Mouse (Mus musculus): ENCODE data around the gene Peg12. TPM values are rescaled to one million over a fixed set of nuclear protein-coding genes. Genes with fewer than 3 reads are reported as not detected.

Peg12 gene
- polyA plus RNA-seq, 1 experiment, result 0.30 TPM

DNA sequence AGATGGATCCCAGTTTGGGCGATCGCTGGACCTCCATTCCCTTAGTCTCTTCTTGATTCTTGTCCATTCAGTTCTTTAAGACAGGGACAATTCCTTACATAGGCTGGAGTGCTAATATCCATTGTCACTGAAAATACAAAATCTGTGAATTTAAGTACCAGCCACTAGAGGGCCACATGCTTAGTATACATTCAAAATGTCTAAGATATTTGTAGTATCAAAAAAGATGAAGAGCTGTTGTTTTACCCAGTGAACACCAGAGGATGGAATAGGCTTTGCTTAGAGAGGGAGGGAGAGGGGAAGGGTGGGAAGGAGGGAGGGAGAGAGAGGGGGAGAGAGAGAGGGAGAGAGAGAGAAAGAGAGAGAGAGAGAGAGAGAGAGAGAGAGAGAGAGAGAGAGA is 27.9 kb downstream of the Peg12 start:
- no peaks in the 10 kb centered on the region for H3K4me1 ChIP-seq (ENCODE audit: control insufficient read depth, insufficient read depth, low read length)
- WGBS, result 51% methylated on average over 2 of the region's 2 CpGs
- TF ChIP-seq POLR2A (IDR thresholded peaks at IDR 0.05; ENCODE audit: low read depth, low read length) (no peak), CTCF (conservative IDR thresholded peaks at IDR 0.05; ENCODE audit: insufficient read depth, insufficient read length, low read depth, low read length) (no peak)
- H3K27ac ChIP-seq (ENCODE audit: insufficient read depth, low read depth, low read length), result no peak overlapping the region
- no peak for DNase-seq
- H3K4me3 ChIP-seq (ENCODE audit: insufficient read depth, low read depth, low read length), result no peak overlapping the region
- H3K27me3 ChIP-seq (replicated peaks; ENCODE audit: control insufficient read depth, insufficient read depth, low read length), result no peaks in the 10 kb centered on the region
- H3K36me3 ChIP-seq (ENCODE audit: control insufficient read depth, insufficient read depth, low read length), result no peaks in the 10 kb centered on the region

- H3K36me3 ChIP-seq (ENCODE audit: control insufficient read depth, insufficient read depth, low read length), result no peaks in the 10 kb centered on the region
- H3K27me3 ChIP-seq (replicated peaks; ENCODE audit: control insufficient read depth, insufficient read depth, low read length), result no peaks in the 10 kb centered on the region
- 24% methylated on average over 3 of the region's 3 CpGs for WGBS
- TF ChIP-seq POLR2A (IDR thresholded peaks at IDR 0.05; ENCODE audit: low read depth, low read length), result no peak
- TF ChIP-seq CTCF (conservative IDR thresholded peaks at IDR 0.05; ENCODE audit: insufficient read depth, insufficient read length, low read depth, low read length), result no peak
- DNase-seq, result peak; percentile 24
- no peaks in the 10 kb centered on the region for H3K4me1 ChIP-seq (ENCODE audit: control insufficient read depth, insufficient read depth, low read length)
- H3K4me3 ChIP-seq (ENCODE audit: insufficient read depth, low read depth, low read length), result no peak overlapping the region
- no peak overlapping the region for H3K27ac ChIP-seq (ENCODE audit: insufficient read depth, low read depth, low read length)
Observed at GRCm38 (mm10) chr7:62433243-62433642, 31.1 kb downstream of the Peg12 start.

- TF ChIP-seq POLR2A (IDR thresholded peaks at IDR 0.05; ENCODE audit: low read depth, low read length) (no peak), CTCF (conservative IDR thresholded peaks at IDR 0.05; ENCODE audit: insufficient read depth, insufficient read length, low read depth, low read length) (no peak)
- peak; percentile 22 for DNase-seq
Observed at GRCm38 (mm10) chr7:62428337-62428736, 36.0 kb downstream of the Peg12 start.

DNA sequence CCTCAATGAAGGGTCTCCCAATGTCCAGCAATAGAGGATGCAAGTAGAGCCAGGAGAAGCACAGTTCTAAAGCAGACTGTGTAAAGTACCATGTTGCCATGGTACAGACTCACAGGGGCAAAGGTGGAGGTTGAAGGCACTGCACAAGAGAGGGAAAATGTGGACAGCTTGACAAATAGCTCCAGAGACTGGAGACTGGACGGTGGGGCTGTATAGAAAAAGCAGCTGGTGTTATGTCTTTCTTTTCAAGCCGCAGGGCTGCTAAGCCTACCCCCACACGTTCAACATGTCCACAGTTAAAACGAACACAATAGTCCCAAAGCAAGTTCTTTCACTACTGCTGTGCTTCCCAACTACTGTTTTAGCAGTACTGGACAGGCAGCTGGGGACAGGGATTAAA is 41.1 kb downstream of the Peg12 start:
- Histone ChIP-seq H3K4me3 (ENCODE audit: insufficient read depth, low read depth, low read length) (no peak overlapping the region), H3K27me3 (replicated peaks; ENCODE audit: control insufficient read depth, insufficient read depth, low read length) (peaks cover 2% of the 10 kb centered on the region), H3K36me3 (ENCODE audit: control insufficient read depth, insufficient read depth, low read length) (no peaks in the 10 kb centered on the region), H3K4me1 (ENCODE audit: control insufficient read depth, insufficient read depth, low read length) (no peaks in the 10 kb centered on the region), H3K27ac (ENCODE audit: insufficient read depth, low read depth, low read length) (no peak overlapping the region)
- 54% methylated on average over 4 of the region's 4 CpGs for WGBS
- DNase-seq, result no peak
- TF ChIP-seq CTCF (conservative IDR thresholded peaks at IDR 0.05; ENCODE audit: insufficient read depth, insufficient read length, low read depth, low read length) (no peak), POLR2A (IDR thresholded peaks at IDR 0.05; ENCODE audit: low read depth, low read length) (no peak)

More at GRCm38 (mm10) chr7:62428337-62428736, 36.0 kb downstream of the Peg12 start:
- Histone ChIP-seq H3K27me3 (replicated peaks; ENCODE audit: control insufficient read depth, insufficient read depth, low read length) (no peaks in the 10 kb centered on the region), H3K27ac (ENCODE audit: insufficient read depth, low read depth, low read length) (no peak overlapping the region), H3K36me3 (ENCODE audit: control insufficient read depth, insufficient read depth, low read length) (no peaks in the 10 kb centered on the region), H3K4me1 (ENCODE audit: control insufficient read depth, insufficient read depth, low read length) (no peaks in the 10 kb centered on the region), H3K4me3 (ENCODE audit: insufficient read depth, low read depth, low read length) (no peak overlapping the region)
- 20% methylated on average over 8 of the region's 8 CpGs for WGBS

- TF ChIP-seq CTCF (conservative IDR thresholded peaks at IDR 0.05; ENCODE audit: insufficient read depth, insufficient read length, low read depth, low read length) (no peak), POLR2A (IDR thresholded peaks at IDR 0.05; ENCODE audit: low read depth, low read length) (no peak)
- no peaks in the 10 kb centered on the region for H3K36me3 ChIP-seq (ENCODE audit: control insufficient read depth, insufficient read depth, low read length)
- no peaks in the 10 kb centered on the region for H3K4me1 ChIP-seq (ENCODE audit: control insufficient read depth, insufficient read depth, low read length)
- peaks cover 2% of the 10 kb centered on the region for H3K27me3 ChIP-seq (replicated peaks; ENCODE audit: control insufficient read depth, insufficient read depth, low read length)
- no peak for DNase-seq
- WGBS, result 66% methylated on average over 6 of the region's 6 CpGs
- no peak overlapping the region for H3K27ac ChIP-seq (ENCODE audit: insufficient read depth, low read depth, low read length)
- no peak overlapping the region for H3K4me3 ChIP-seq (ENCODE audit: insufficient read depth, low read depth, low read length)
Observed at GRCm38 (mm10) chr7:62420566-62420965, 43.7 kb downstream of the Peg12 start.

GRCm38 (mm10) chr7:62419493-62420360 is 44.6 kb downstream of the Peg12 start, which contains the start of gene Mkrn3:
Gene Mkrn3 (minus strand): TSS chr7:62420139.
- no peaks in the 10 kb centered on the region for H3K4me1 ChIP-seq (ENCODE audit: control insufficient read depth, insufficient read depth, low read length)
- TF ChIP-seq POLR2A (IDR thresholded peaks at IDR 0.05; ENCODE audit: low read depth, low read length) (no peak), CTCF (conservative IDR thresholded peaks at IDR 0.05; ENCODE audit: insufficient read depth, insufficient read length, low read depth, low read length) (no peak)
- WGBS, result 30% methylated on average over 49 of the region's 49 CpGs
- peak within 1 kb of the TSS; percentile 78 for H3K4me3 ChIP-seq (ENCODE audit: insufficient read depth, low read depth, low read length)
- peaks cover 2% of the 10 kb centered on the region for H3K27me3 ChIP-seq (replicated peaks; ENCODE audit: control insufficient read depth, insufficient read depth, low read length)
- peak; percentile 84 for DNase-seq
- no peak within 1 kb of the TSS for H3K27ac ChIP-seq (ENCODE audit: insufficient read depth, low read depth, low read length)
- no peaks in the 10 kb centered on the region for H3K36me3 ChIP-seq (ENCODE audit: control insufficient read depth, insufficient read depth, low read length)

GRCm38 (mm10) chr7:62419105-62419492 is 45.2 kb downstream of the Peg12 start:
- no peak overlapping the region for H3K27ac ChIP-seq (ENCODE audit: insufficient read depth, low read depth, low read length)
- H3K36me3 ChIP-seq (ENCODE audit: control insufficient read depth, insufficient read depth, low read length), result no peaks in the 10 kb centered on the region
- H3K27me3 ChIP-seq (replicated peaks; ENCODE audit: control insufficient read depth, insufficient read depth, low read length), result peaks cover 2% of the 10 kb centered on the region
- H3K4me3 ChIP-seq (ENCODE audit: insufficient read depth, low read depth, low read length), result peak overlapping the region; percentile 78
- no peaks in the 10 kb centered on the region for H3K4me1 ChIP-seq (ENCODE audit: control insufficient read depth, insufficient read depth, low read length)
- TF ChIP-seq POLR2A (IDR thresholded peaks at IDR 0.05; ENCODE audit: low read depth, low read length) (no peak), CTCF (conservative IDR thresholded peaks at IDR 0.05; ENCODE audit: insufficient read depth, insufficient read length, low read depth, low read length) (no peak)
- DNase-seq, result no peak
- 61% methylated on average over 17 of the region's 17 CpGs for WGBS

Measured in kidney, adult 2 months (tissue).